In the genomic region with DNA sequence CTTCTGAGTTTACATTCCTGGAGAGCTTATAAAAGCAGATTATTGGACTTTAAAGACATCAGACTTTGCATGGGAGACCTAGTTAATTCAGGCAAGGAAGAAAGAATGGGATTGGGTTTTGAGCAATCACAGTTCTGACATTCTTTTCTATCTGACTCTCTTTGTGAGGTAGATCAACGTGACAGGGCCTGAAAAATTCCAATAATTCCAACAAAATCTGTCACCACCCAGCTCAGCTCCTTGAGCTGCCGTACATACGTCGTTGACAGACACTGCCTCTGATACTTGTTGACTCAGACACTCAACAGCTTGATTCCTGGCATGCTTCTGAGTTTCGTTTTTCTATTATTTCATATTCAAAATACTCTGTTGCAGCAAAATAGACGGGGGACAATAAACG, we compare ENCODE assay signal across 33 mouse cellular contexts. TPM values are rescaled to one million over a fixed set of nuclear protein-coding genes. Genes with fewer than 3 reads are reported as not detected.
DNase-seq lines count a peak whose midpoint lies in the region; TF ChIP-seq lines count a peak whose summit lies in the region.
"Had no signal": no experiment of that assay in that cellular context is flagged by ENCODE, and none has a peak within 500 bp of the region (broad histone marks: within the 10 kb centered on the region; RNA-seq: fewer than 3 reads in every experiment).

No protein-coding gene starts in this region.

- no peak for TF ChIP-seq POLR2A in myocyte (IDR thresholded peaks at IDR 0.05; ENCODE audit: insufficient read length, low read depth)

- H3K79me2 ChIP-seq in myocyte (ENCODE audit: control insufficient read depth, insufficient read depth): no peaks in the 10 kb centered on the region

- no peaks in the 10 kb centered on the region for H3K36me3 ChIP-seq in myocyte (ENCODE audit: control insufficient read depth, insufficient read depth)
- H3K36me3 ChIP-seq: embryonic facial prominence, embryonic 12.5 days; forebrain, embryonic 15.5 days; hindbrain, embryonic 13.5 days; limb, embryonic 12.5 days; neural tube, embryonic 12.5 days had no signal

- H3ac ChIP-seq in myocyte (ENCODE audit: control insufficient read depth, insufficient read length): no peak overlapping the region

- H3K4me2 ChIP-seq in myocyte (ENCODE audit: low read depth): peak overlapping the region; percentile 12
- H3K4me2 ChIP-seq: embryonic facial prominence, embryonic 12.5 days; forebrain, embryonic 15.5 days; hindbrain, embryonic 13.5 days; limb, embryonic 12.5 days; liver, embryonic 11.5 days; neural tube, embryonic 12.5 days had no signal

- H3K27me3 ChIP-seq in myocyte (ENCODE audit: control insufficient read depth, insufficient read depth, insufficient read length): no peaks in the 10 kb centered on the region
- H3K27me3 ChIP-seq: embryonic facial prominence, embryonic 12.5 days; forebrain, embryonic 15.5 days; hindbrain, embryonic 13.5 days; limb, embryonic 12.5 days; neural tube, embryonic 12.5 days had no signal

- DNase-seq in layer of hippocampus, adult 9-11 months: peak; percentile 27
- DNase-seq in layer of hippocampus, adult 11-12 months (ENCODE audit: low spot score): no peak
- DNase-seq in Muller cell, postnatal 12 days (ENCODE audit: inconsistent ontology term): peak; percentile 96
- DNase-seq in fibroblast of lung, adult 2 months (ENCODE audit: low read depth): peak; percentile 81
- DNase-seq in urinary bladder, adult 2 months (ENCODE audit: low spot score): no peak
- no peak for DNase-seq in left cerebral cortex, adult 8-10 months (ENCODE audit: low spot score in 2 of 2)
- DNase-seq: adrenal gland, postnatal 10 days; cerebellum, adult 18-20 months; cerebellum, postnatal 14 days; gastrocnemius, postnatal 14 days; heart, adult 18-20 months; kidney, adult 2 months; liver, postnatal 0 days; midbrain, embryonic 14.5 days; right cerebral cortex, postnatal 25 days; thymus, postnatal 14 days had no signal

- H3K4me3 ChIP-seq in myocyte: no peak overlapping the region
- H3K4me3 ChIP-seq: embryonic facial prominence, embryonic 12.5 days; forebrain, embryonic 15.5 days; hindbrain, embryonic 13.5 days; limb, embryonic 12.5 days; neural tube, embryonic 12.5 days had no signal

TF ChIP-seq in myocyte, 11 proteins besides CTCF, POLR2A, EP300 and RAD21:
- TF ChIP-seq USF1 (IDR thresholded peaks at IDR 0.05; ENCODE audit: low read depth) (no peak), MYOD1 (IDR thresholded peaks at IDR 0.05; ENCODE audit: control insufficient read depth in 1 of 3, insufficient read length in 2 of 3, low read depth in 2 of 3) (no peak), TCF12 (IDR thresholded peaks at IDR 0.05; ENCODE audit: insufficient read depth, poor library complexity, severe bottlenecking) (no peak), SRF (IDR thresholded peaks at IDR 0.05; ENCODE audit: control insufficient read depth, insufficient read length, low read depth) (no peak), POLR2AphosphoS2 (IDR thresholded peaks at IDR 0.05; ENCODE audit: insufficient read length, low read depth) (no peak), CEBPB (IDR thresholded peaks at IDR 0.05; ENCODE audit: insufficient read depth, poor library complexity, severe bottlenecking) (no peak), E2F4 (IDR thresholded peaks at IDR 0.05; ENCODE audit: insufficient read depth) (no peak), MAX (IDR thresholded peaks at IDR 0.05; ENCODE audit: low read depth) (no peak), TCF3 (IDR thresholded peaks at IDR 0.05; ENCODE audit: insufficient read length, low read depth) (no peak), MYOG (IDR thresholded peaks at IDR 0.05; ENCODE audit: control insufficient read depth in 1 of 3, insufficient read depth in 1 of 3, insufficient read length in 2 of 3, low read depth in 2 of 3) (no peak), REST (IDR thresholded peaks at IDR 0.05; ENCODE audit: insufficient read depth, insufficient read length) (no peak)

RNA-seq across cellular contexts. Expression of a gene that starts 53.2 kb away (rescaled TPM):
- not detected for polyA plus RNA-seq in myocyte (2012; fragmentation: generic; extraction: Trizol)
- not detected in 2 replicates for polyA plus RNA-seq in urinary bladder, adult 2 months (2012; rRNA removed)
- total RNA-seq in left cerebral cortex, adult 8-10 months (2022): not detected
- total RNA-seq: adrenal gland, postnatal 10 days; gastrocnemius, postnatal 14 days; heart, adult 18-20 months; heart, postnatal 25 days; layer of hippocampus, adult 18-20 months; layer of hippocampus, postnatal 25 days; left cerebral cortex, postnatal 14 days; megakaryocyte, adult 5-6 weeks had no signal
- polyA plus RNA-seq: embryonic facial prominence, embryonic 12.5 days; forebrain, embryonic 15.5 days; heart, embryonic 14.5 days; hindbrain, embryonic 13.5 days; inflammation-experienced regulatory T-cells, adult 6 months; kidney, adult 2 months; kidney, postnatal 0 days; limb, embryonic 12.5 days; liver, embryonic 11.5 days; liver, postnatal 0 days; midbrain, embryonic 14.5 days; neural tube, embryonic 12.5 days; spleen, adult 2 months; testis, adult 2 months had no signal

Comparison
In these comparisons a context has a peak if more than half of its experiments do, and no peak if none do; other contexts are left out.
1. DNase-seq: peak in layer of hippocampus, adult 9-11 months (single experiment), Muller cell, postnatal 12 days (single experiment) and fibroblast of lung, adult 2 months (single experiment); none in layer of hippocampus, adult 11-12 months (single experiment), urinary bladder, adult 2 months (single experiment) and left cerebral cortex, adult 8-10 months (0 of 2).